Mouse (Mus musculus): ENCODE measurements around the gene Rab15.

The Rab15 gene

DNA sequence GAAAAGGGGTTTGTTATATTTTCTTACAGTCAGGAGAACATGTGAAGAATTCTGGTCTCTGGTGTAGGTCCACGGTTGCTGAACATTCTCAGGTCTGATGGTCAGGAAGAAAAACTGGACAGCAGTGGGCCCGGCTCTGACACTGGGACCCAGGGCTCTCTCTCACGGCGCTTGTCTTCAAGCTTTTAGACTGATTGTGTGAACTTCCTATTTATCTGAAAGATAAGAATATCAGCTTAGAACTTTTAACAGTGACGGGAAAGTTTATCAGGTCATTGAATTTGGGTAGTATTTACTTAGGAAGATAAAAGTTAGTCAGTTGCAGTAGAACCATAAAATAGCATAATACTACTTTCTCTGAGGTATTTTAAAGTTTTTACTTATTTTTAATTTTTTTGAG lies 45.8 kb downstream of the Rab15 start:
- DNase-seq, result no peak

DNA sequence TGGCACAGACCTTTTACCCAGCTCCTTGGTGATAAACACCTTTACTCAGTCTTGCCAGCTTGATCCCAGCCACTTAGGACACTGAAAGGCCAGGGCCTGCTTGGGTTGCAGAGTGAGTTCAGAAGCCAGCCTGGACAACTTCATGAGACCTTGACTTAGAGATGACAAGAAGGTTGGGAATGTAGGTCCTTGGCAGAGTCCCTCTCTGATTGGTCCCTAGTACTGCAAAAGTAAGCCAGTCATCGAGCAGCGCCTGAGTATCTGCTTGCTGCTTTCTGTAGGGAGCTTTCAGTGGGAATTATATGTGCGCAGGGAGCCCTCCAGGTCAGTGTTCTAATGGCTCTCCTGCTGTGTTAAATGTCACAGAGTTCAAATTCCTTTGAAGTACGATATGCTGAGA lies 47.6 kb downstream of the Rab15 start:
- DNase-seq, result no peak

DNA sequence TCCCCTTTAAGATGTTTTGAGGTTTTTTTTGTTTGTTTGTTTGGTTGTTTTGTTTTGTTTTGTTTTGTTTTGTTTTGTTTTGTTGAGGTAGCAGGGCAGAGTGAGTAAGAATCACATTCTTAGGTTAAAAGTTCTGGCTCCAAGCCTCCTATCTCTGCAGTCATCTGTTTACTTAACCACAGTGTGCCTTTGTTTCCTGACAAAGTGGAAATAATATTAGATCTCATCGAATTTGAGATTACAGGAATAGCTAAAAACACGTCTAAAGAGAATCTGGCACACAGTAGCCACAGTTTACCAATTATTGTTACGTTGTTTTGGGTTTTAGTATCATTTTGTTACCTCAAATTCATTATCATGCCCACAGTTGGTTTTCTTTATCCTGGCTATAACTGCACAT lies 48.1 kb downstream of the Rab15 start:
- no peak for DNase-seq

DNA sequence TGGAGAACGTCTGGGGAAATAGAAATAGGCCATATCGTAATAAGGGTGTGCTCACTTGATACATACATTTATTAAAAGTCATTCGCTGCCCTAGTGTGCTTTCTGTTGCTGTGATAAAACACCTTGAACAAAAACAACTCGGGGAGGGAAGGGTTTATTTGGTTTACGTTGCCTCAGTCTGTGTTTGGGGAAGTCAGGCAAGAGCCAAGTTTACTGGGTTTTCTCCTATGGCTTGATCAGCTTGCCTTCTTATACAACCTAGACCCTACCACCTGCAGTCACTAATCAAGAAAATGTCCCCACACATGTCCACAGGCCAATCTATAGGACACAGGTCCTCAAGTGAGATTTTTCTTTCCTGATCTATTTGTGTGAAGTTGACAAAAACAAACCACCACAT lies 51.2 kb downstream of the Rab15 start:
- DNase-seq, result no peak

DNA sequence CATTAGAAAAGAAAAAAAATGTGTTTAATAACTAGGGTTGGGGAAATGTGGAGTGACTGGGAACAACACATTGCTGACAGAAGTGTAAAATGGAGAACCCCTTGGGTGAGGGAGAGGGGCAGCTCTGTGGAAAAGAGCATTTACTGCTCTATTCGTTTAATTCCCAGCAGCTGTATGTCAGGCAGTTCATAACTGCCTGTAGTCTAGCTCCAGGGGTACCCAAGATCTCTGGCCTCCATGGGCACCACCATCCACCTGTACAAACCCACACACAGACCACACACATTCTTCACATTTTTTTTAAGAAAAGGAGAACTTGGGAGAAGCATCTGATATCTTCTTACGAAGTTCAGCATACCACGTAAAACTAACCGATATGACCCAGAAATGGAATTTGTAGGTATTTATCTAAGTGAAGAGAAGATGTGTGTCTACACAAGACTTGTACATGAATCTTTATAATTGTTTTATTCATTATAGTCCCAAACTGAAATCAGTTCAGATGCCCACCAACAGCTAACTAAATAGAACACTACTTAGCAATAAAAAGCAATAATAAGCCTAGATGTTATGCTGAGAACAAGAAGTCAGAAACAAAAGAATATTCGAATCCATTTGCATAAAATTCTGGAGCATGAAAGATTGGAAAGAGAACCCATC lies 51.7 kb downstream of the Rab15 start:
- no peak for DNase-seq

DNA sequence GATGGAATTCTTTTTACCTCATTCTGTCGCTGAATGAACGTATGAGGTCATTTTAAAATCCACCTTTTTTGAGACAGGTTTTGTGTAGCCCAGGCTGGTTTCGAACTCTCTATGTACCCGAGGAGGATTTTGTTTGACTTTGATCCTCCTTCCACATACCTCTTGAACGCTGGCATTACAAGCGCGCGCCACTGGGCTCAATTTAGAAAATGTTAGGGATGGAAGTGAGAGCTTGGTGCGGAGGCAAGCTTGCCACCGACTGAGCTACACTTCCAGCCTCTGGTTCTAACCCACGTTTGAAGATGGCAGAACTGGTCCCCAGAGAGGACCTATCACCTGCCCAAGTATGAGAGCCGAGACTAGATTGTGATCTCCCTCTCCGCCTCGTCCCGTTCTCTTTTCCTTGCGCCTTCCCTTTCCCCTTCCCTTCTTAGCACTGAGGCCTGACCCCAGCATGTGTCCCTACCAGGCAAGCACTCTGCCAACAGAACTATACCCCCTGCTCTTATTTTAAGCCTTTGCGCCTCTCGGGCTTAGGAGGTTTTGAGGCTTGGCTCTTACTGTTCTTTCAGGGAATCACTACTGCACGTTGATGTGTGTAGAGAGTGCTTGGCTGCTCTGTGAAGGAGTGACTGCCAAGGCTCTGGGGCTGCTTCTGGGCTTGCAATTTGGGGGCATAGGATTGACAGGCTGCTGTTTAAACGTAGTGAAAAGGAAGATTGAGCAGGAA lies 56.6 kb downstream of the Rab15 start:
- peak; percentile 28 for DNase-seq

DNA sequence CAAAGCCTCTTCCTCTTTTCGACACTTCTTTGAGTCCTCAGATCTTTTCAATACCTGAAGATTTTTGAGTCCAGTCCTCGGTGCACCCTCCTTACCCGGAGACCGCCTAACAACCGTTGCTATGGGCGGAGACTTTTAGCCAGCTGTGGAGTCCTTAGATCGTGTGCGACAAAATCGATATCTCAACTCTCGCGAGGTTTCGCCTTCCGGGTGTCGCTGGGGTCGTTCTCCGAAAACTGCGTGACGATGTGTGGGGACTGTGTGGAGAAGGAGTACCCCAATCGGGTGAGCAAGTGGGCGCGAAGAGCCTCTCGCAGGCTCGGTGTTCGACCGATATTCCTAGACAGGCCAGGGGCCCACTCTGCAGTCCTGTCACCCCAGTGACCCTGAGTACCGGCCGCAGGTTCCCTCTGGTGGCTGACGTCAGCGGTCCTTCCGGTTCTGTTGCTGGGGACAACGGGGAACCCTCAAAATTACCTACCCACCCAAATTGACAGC lies 57.3 kb downstream of the Rab15 start, which contains the start of the genes Churc1 and Fntb:
Gene Churc1 (plus strand): TSS at position 185 of the 498 bp plus-strand sequence.
Gene Fntb (plus strand): TSS at position 236 of the 498 bp plus-strand sequence.
- peak; percentile 82 for DNase-seq

DNA sequence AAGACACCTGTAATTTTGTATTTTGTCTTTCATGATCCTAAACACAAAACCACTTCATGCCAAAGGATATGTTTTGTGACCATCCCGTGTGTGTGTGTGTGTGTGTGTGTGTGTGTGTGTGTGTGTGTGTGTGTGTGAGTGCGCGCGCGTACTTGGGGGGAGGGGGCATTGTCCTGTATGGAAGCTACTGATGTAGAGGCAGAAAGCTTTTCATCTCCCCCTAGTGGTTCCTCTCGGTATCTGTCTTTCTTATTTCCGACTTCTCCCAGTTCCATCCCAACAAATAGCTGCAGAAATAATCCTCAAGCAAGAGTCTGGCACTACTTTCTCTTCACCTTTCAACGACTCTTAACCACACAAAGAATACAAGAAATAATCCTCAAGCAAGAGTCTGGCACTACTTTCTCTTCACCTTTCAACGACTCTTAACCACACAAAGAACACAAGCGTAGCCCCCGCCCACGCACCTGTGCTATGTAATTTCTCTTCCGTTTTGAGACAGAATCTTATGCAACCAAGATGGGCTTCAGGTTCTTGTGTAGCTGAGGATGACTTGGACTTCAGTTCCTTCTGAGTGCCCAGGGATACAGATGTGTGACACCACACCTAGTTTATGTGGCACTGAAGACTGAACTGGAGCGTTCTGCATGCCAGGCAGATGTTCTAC lies 69.9 kb downstream of the Rab15 start:
- DNase-seq, result no peak

DNA sequence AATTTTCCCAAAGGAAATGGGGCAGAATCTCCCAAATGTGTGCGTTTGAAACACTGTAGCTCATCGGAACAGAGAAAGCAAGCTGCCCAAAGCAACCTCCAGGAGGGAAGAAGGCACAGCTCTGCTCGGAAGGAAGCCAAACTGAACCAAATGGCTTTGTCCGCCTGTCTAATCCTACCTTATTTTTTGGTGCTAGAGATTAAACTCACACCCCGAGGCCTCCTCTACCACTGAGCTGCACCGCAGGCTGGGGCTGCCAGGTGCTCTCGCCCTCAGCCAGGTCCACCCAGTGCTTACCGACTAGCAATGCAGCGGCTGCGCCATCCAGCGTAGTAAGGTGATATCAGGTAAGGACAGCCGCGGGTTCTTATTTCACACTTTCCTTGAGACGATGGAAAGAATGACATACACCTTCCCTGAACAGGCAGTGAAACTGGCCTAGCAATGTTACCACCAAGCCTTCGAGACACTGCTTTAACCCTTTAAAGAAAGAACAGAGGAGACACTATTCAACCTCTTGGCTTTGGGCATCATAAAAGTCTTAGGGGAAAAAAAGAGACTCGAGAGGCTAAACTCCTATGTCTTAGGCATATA lies 71.7 kb downstream of the Rab15 start:
- DNase-seq, result no peak

Data from right cerebral cortex, postnatal 25 days (tissue).